Mouse (Mus musculus): ENCODE measurements around the gene Plet1.

GRCm38 (mm10) chr9:50515462-50515861 lies 21.1 kb downstream of the Plet1 start:
- TF ChIP-seq CTCF (IDR thresholded peaks at IDR 0.05; ENCODE audit: low read depth) (no peak), EP300 (IDR thresholded peaks at IDR 0.05; ENCODE audit: low read depth) (no peak)
